Comparison of ENCODE assay signal across 11 mouse cellular contexts in the genomic region with DNA sequence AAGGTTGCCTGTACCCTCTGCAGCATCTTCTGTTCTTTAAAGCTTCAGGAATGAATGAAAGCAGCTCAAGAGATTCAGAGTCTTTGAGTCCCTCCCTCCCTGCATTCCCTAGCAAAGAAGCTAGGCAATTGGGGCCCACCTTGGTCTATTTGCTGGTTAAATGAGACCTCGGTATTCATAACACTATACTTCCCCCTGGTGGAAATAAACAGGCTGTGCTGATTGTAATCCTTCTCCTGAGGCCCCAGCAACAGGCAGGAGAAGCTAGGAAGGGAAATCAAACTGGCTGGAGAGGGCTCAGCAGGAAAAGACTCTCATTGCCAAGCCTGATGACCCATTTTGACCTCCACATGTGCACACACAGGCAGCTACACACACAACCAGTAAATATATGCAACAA.
DNase-seq lines count a peak whose midpoint lies in the region; ATAC-seq lines count a peak whose summit lies in the region.
"Had no signal": no experiment of that assay in that cellular context is flagged by ENCODE, and none has a peak within 500 bp of the region (broad histone marks: within the 10 kb centered on the region; RNA-seq: fewer than 3 reads in every experiment).

No protein-coding gene starts in this region.

- 6% methylated on average over 1 of the region's 1 CpGs for WGBS in kidney, embryonic 14.5 days
- 17% methylated on average over 1 of the region's 1 CpGs for WGBS in midbrain, embryonic 10.5 days
- WGBS in midbrain, embryonic 13.5 days: 13% methylated on average over 1 of the region's 1 CpGs

- no peaks in the 10 kb centered on the region for H3K27me3 ChIP-seq in kidney, embryonic 14.5 days (ENCODE audit: control insufficient read depth, insufficient read depth, low read length)
- no peaks in the 10 kb centered on the region for H3K27me3 ChIP-seq in midbrain, embryonic 10.5 days (ENCODE audit: low read depth, poor library complexity, severe bottlenecking)
- no peaks in the 10 kb centered on the region for H3K27me3 ChIP-seq in midbrain, embryonic 13.5 days
- H3K27me3 ChIP-seq: limb, embryonic 13.5 days had no signal

- H3K4me1 ChIP-seq in kidney, embryonic 14.5 days (ENCODE audit: control insufficient read depth, insufficient read depth, low read length): no peaks in the 10 kb centered on the region
- no peaks in the 10 kb centered on the region for H3K4me1 ChIP-seq in midbrain, embryonic 10.5 days
- no peaks in the 10 kb centered on the region for H3K4me1 ChIP-seq in midbrain, embryonic 13.5 days (replicated peaks)

- no peak overlapping the region for H3K9ac ChIP-seq in kidney, embryonic 14.5 days (ENCODE audit: low read depth, low read length)
- no peak overlapping the region for H3K9ac ChIP-seq in midbrain, embryonic 13.5 days (replicated peaks)
- H3K9ac ChIP-seq: limb, embryonic 13.5 days had no signal

- no peak overlapping the region for H3K4me2 ChIP-seq in kidney, embryonic 14.5 days (replicated peaks; ENCODE audit: low read depth, low read length)
- H3K4me2 ChIP-seq in midbrain, embryonic 13.5 days (replicated peaks): no peak overlapping the region
- H3K4me2 ChIP-seq: heart, embryonic 11.5 days; limb, embryonic 13.5 days had no signal

- no peak overlapping the region for H3K4me3 ChIP-seq in kidney, embryonic 14.5 days (ENCODE audit: low read length)
- no peak overlapping the region for H3K4me3 ChIP-seq in midbrain, embryonic 10.5 days
- no peak overlapping the region for H3K4me3 ChIP-seq in midbrain, embryonic 13.5 days (replicated peaks)
- H3K4me3 ChIP-seq: limb, embryonic 13.5 days had no signal

- H3K36me3 ChIP-seq in kidney, embryonic 14.5 days (ENCODE audit: control insufficient read depth, insufficient read depth, low read length): no peaks in the 10 kb centered on the region
- H3K36me3 ChIP-seq in midbrain, embryonic 10.5 days: no peaks in the 10 kb centered on the region
- H3K36me3 ChIP-seq in midbrain, embryonic 13.5 days: no peaks in the 10 kb centered on the region; the same call in 1 of the 2 replicates
- H3K36me3 ChIP-seq: limb, embryonic 13.5 days had no signal

- DNase-seq in cerebellum, postnatal 10 days: peak; percentile 41 to 62
- DNase-seq in cerebellum, adult 9-11 months: no peak
- no peak for DNase-seq in kidney, adult 8-10 months
- DNase-seq in midbrain, embryonic 10.5 days (ENCODE audit: low spot score): peak; percentile 15
- peak; percentile 68 for DNase-seq in retina, postnatal 1 day
- DNase-seq in gastrocnemius, adult 8-10 months (ENCODE audit: low spot score in 2 of 2): no peak

- ATAC-seq in kidney, embryonic 14.5 days (ENCODE audit: low FRiP score, low TSS enrichment): peak; percentile 46; the same call in 1 of the 2 replicates
- no peak for ATAC-seq in midbrain, embryonic 13.5 days
- ATAC-seq: intestine, embryonic 16.5 days had no signal

- H3K27ac ChIP-seq in kidney, embryonic 14.5 days (ENCODE audit: low read depth, low read length): no peak overlapping the region
- no peak overlapping the region for H3K27ac ChIP-seq in midbrain, embryonic 10.5 days (replicated peaks)
- no peak overlapping the region for H3K27ac ChIP-seq in midbrain, embryonic 13.5 days
- H3K27ac ChIP-seq: limb, embryonic 13.5 days had no signal

- H3K9me3 ChIP-seq in kidney, embryonic 14.5 days (ENCODE audit: control insufficient read depth, low read length): no peaks in the 10 kb centered on the region
- H3K9me3 ChIP-seq in midbrain, embryonic 10.5 days (replicated peaks): no peaks in the 10 kb centered on the region
- peaks cover 3% of the 10 kb centered on the region; the same call in 1 of the 2 replicates for H3K9me3 ChIP-seq in midbrain, embryonic 13.5 days
- H3K9me3 ChIP-seq: limb, embryonic 13.5 days had no signal

Comparison
In these comparisons a context has a peak if more than half of its experiments do, and no peak if none do; other contexts are left out.
1. DNase-seq: peak in cerebellum, postnatal 10 days (2 of 2), midbrain, embryonic 10.5 days (single experiment) and retina, postnatal 1 day (single experiment); none in cerebellum, adult 9-11 months (single experiment), kidney, adult 8-10 months (0 of 2) and gastrocnemius, adult 8-10 months (0 of 2).